Mouse (Mus musculus) midbrain, embryonic 16.5 days (tissue): ENCODE results near the gene Thrb. TPM values are rescaled to one million over a fixed set of nuclear protein-coding genes. Genes with fewer than 3 reads are reported as not detected.

Experiments
- ATAC-seq: fragments of 200-750 bp; cut with Nextera tagmentation; 2 replicates; pipeline ENCODE4 v1.8.0; 2017; ENCODE audit warnings: moderate TSS enrichment
- H3K27ac ChIP-seq: fragments of 300-500 bp; sonication (generic); 2 replicates; pipeline ENCODE4 v1.5.1; 2014; ENCODE audit warnings: mild to moderate bottlenecking, low read length, mixed read lengths
- H3K27me3 ChIP-seq: fragments of 300-500 bp; sonication (generic); 2 replicates; pipeline ENCODE4 v1.6.1; 2014; ENCODE audit warnings: low read depth, low read length, mixed read lengths; ENCODE audit not compliant: control insufficient read depth, insufficient read depth
- H3K36me3 ChIP-seq: fragments of 300-500 bp; sonication (generic); 2 replicates; pipeline ENCODE4 v1.6.1; 2014; ENCODE audit warnings: mild to moderate bottlenecking, low read length, moderate library complexity, mixed read lengths; ENCODE audit not compliant: control insufficient read depth, insufficient read depth
- H3K4me1 ChIP-seq: fragments of 300-500 bp; sonication (generic); 2 replicates; pipeline ENCODE4 v1.6.1; 2014; ENCODE audit warnings: mild to moderate bottlenecking, low read length, mixed read lengths; ENCODE audit not compliant: control insufficient read depth, insufficient read depth
- H3K4me2 ChIP-seq: fragments of 300-500 bp; sonication (generic); 2 replicates; pipeline ENCODE4 v1.6.1; 2014; ENCODE audit warnings: mild to moderate bottlenecking, low read length, mixed read lengths
- H3K4me3 ChIP-seq: fragments of 300-500 bp; sonication (generic); 2 replicates; pipeline ENCODE4 v1.5.1; 2014; ENCODE audit warnings: low read depth, mild to moderate bottlenecking, low read length, moderate library complexity, mixed read lengths
- H3K9ac ChIP-seq: fragments of 300-500 bp; sonication (generic); 2 replicates; pipeline ENCODE4 v1.6.1; 2014; ENCODE audit warnings: low read depth, low read length, mixed read lengths
- H3K9me3 ChIP-seq: fragments of 300-500 bp; sonication (generic); replicated peaks from 2 replicates; pipeline ENCODE4 v1.6.1; 2014; ENCODE audit warnings: mild to moderate bottlenecking, low read length, mixed read lengths; ENCODE audit not compliant: control insufficient read depth, poor library complexity, severe bottlenecking
- WGBS: fragments of 180-500 bp; shearing (Covaris S2); extraction: QIAGEN DNeasy Blood & Tissue Kit; methylation state at CpG from one replicate; pipeline ENCODE4 v1.1.7; 2014; 5-methylcytosine and 5-hydroxymethylcytosine counted together
- polyA plus RNA-seq: library from polyadenylated mRNA; unstranded; fragments of >200 nt; fragmentation: Nextera tagmentation; extraction: Ambion mirVana; gene quantifications from 2 replicates; pipeline ENCODE4 v1.2.1, GENCODE M21; 2015

Thrb gene
- polyA plus RNA-seq, 1 experiment from 2014 or later, result 2.9 TPM

- Histone ChIP-seq H3K9ac (no peak overlapping the region), H3K27ac (no peak overlapping the region), H3K4me3 (no peak overlapping the region), H3K36me3 (no peaks in the 10 kb centered on the region), H3K27me3 (no peaks in the 10 kb centered on the region), H3K4me1 (no peaks in the 10 kb centered on the region), H3K9me3 (no peaks in the 10 kb centered on the region), H3K4me2 (no peak overlapping the region)
- 89% methylated on average over 2 of the region's 2 CpGs for WGBS
- no peak for ATAC-seq
Measured at GRCm38 (mm10) chr14:17743713-17744158, 83.7 kb downstream of the Thrb start.

GRCm38 (mm10) chr14:17747922-17748321 is 87.9 kb downstream of the Thrb start:
- Histone ChIP-seq H3K4me3 (no peak overlapping the region), H3K4me2 (no peak overlapping the region), H3K27me3 (no peaks in the 10 kb centered on the region), H3K27ac (no peak overlapping the region), H3K4me1 (no peaks in the 10 kb centered on the region), H3K9me3 (no peaks in the 10 kb centered on the region), H3K36me3 (no peaks in the 10 kb centered on the region), H3K9ac (no peak overlapping the region)
- 82% methylated on average over 3 of the region's 3 CpGs for WGBS
- ATAC-seq, result no peak

- H3K4me2 ChIP-seq, result no peak overlapping the region
- H3K27me3 ChIP-seq, result no peaks in the 10 kb centered on the region
- no peaks in the 10 kb centered on the region for H3K9me3 ChIP-seq
- no peaks in the 10 kb centered on the region for H3K36me3 ChIP-seq
- H3K4me3 ChIP-seq, result no peak overlapping the region
- no peak for ATAC-seq
- H3K4me1 ChIP-seq, result no peaks in the 10 kb centered on the region
- H3K27ac ChIP-seq, result no peak overlapping the region
- no peak overlapping the region for H3K9ac ChIP-seq
Measured at GRCm38 (mm10) chr14:17748945-17749344, 88.9 kb downstream of the Thrb start.

GRCm38 (mm10) chr14:17751911-17752310 is 91.8 kb downstream of the Thrb start:
- no peak overlapping the region for H3K27ac ChIP-seq
- no peak overlapping the region for H3K9ac ChIP-seq
- H3K27me3 ChIP-seq, result no peaks in the 10 kb centered on the region
- no peaks in the 10 kb centered on the region for H3K9me3 ChIP-seq
- no peak overlapping the region for H3K4me3 ChIP-seq
- no peak overlapping the region for H3K4me2 ChIP-seq
- H3K4me1 ChIP-seq, result no peaks in the 10 kb centered on the region
- ATAC-seq, result no peak
- H3K36me3 ChIP-seq, result no peaks in the 10 kb centered on the region
- 89% methylated on average over 1 of the region's 1 CpGs for WGBS

- H3K9me3 ChIP-seq, result no peaks in the 10 kb centered on the region
- H3K9ac ChIP-seq, result no peak overlapping the region
- no peaks in the 10 kb centered on the region for H3K4me1 ChIP-seq
- WGBS, result 89% methylated on average over 1 of the region's 1 CpGs
- no peaks in the 10 kb centered on the region for H3K27me3 ChIP-seq
- no peak overlapping the region for H3K4me2 ChIP-seq
- no peak overlapping the region for H3K27ac ChIP-seq
- no peaks in the 10 kb centered on the region for H3K36me3 ChIP-seq
- ATAC-seq, result no peak
- no peak overlapping the region for H3K4me3 ChIP-seq
Measured at GRCm38 (mm10) chr14:17753429-17753828, 93.4 kb downstream of the Thrb start.

- H3K9me3 ChIP-seq, result no peaks in the 10 kb centered on the region
- H3K4me3 ChIP-seq, result no peak overlapping the region
- no peaks in the 10 kb centered on the region for H3K36me3 ChIP-seq
- no peaks in the 10 kb centered on the region for H3K27me3 ChIP-seq
- no peaks in the 10 kb centered on the region for H3K4me1 ChIP-seq
- ATAC-seq, result no peak
- H3K9ac ChIP-seq, result no peak overlapping the region
- no peak overlapping the region for H3K27ac ChIP-seq
- H3K4me2 ChIP-seq, result no peak overlapping the region
Measured at GRCm38 (mm10) chr14:17756732-17757131, 96.7 kb downstream of the Thrb start.

- H3K36me3 ChIP-seq, result no peaks in the 10 kb centered on the region
- ATAC-seq, result no peak
- no peak overlapping the region for H3K4me3 ChIP-seq
- H3K4me1 ChIP-seq, result no peaks in the 10 kb centered on the region
- no peak overlapping the region for H3K27ac ChIP-seq
- no peaks in the 10 kb centered on the region for H3K9me3 ChIP-seq
- no peak overlapping the region for H3K4me2 ChIP-seq
- H3K9ac ChIP-seq, result no peak overlapping the region
- 67% methylated on average over 2 of the region's 2 CpGs for WGBS
- H3K27me3 ChIP-seq, result no peaks in the 10 kb centered on the region
Measured at GRCm38 (mm10) chr14:17767987-17768386, 107.9 kb downstream of the Thrb start.

- no peak for ATAC-seq
- no peaks in the 10 kb centered on the region for H3K9me3 ChIP-seq
Measured at GRCm38 (mm10) chr14:17774404-17774803, 114.3 kb downstream of the Thrb start.

GRCm38 (mm10) chr14:17781921-17782320 is 121.9 kb downstream of the Thrb start:
- Histone ChIP-seq H3K9me3 (no peaks in the 10 kb centered on the region), H3K27me3 (no peaks in the 10 kb centered on the region), H3K9ac (no peak overlapping the region), H3K27ac (no peak overlapping the region), H3K4me3 (no peak overlapping the region), H3K4me1 (no peaks in the 10 kb centered on the region), H3K4me2 (no peak overlapping the region), H3K36me3 (no peaks in the 10 kb centered on the region)
- 81% methylated on average over 4 of the region's 4 CpGs for WGBS
- ATAC-seq, result no peak

More at GRCm38 (mm10) chr14:17774404-17774803, 114.3 kb downstream of the Thrb start:
- Histone ChIP-seq H3K4me3 (no peak overlapping the region), H3K9ac (no peak overlapping the region), H3K27me3 (no peaks in the 10 kb centered on the region), H3K27ac (no peak overlapping the region), H3K4me1 (no peaks in the 10 kb centered on the region), H3K36me3 (no peaks in the 10 kb centered on the region), H3K4me2 (no peak overlapping the region)
- WGBS, result 85% methylated on average over 2 of the region's 2 CpGs
